Mouse (Mus musculus) forelimb bud, embryonic 11.5 days (tissue): ENCODE data around the gene Adcy6.

Experiments used
- DNase-seq: peaks from one replicate; pipeline ENCODE4 v3.0.0-alpha.2; 2012; ENCODE audit warnings: low read depth, low spot score

Adcy6 gene

DNA sequence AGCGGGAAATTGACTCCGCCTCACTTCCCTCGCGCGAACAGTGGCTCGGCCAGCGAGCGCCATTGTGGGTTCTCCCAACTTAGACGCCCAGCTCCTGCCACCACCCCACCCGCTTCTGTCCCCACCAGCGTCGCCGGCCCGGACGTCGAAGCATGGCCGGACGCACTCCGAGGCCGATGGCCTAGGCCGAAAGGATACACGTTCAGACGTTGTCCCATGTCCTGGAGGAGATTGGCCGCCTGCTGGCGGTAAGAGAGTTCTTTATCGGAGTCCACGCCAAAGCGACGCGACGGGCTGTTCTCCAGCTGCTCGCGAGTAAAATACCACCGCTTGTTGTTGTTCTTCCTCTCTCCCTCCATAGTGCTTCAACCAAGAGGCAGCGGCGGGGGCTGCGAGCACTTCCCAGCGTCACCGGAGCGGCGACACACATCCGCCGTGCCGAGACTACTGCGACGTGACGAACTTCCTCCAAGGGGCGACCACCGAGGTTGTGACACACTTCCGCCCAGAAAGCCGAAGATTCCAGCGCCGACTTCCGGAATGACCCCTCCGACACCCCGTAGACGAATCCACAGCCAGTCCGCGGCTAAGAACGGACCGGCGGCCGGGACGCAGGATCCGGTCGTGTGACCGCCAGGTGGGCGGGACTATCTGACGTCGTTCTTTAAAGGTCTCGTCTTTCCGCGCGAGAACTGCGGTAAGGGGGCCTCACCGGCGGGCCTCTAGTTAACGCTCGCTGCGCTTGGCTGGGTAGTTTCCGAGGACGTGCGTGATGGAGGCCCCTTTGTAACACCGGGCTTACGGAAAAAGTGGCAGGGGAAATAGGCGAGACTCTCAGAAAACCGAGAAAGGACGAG lies 42.4 kb downstream of the Adcy6 start:
- DNase-seq, result peak; percentile 100

GRCm38 (mm10) chr15:98566973-98567277 lies 43.0 kb downstream of the Adcy6 start:
- DNase-seq, result no peak

- no peak for DNase-seq
Measured at GRCm38 (mm10) chr15:98557186-98557585, 52.7 kb downstream of the Adcy6 start.

DNA sequence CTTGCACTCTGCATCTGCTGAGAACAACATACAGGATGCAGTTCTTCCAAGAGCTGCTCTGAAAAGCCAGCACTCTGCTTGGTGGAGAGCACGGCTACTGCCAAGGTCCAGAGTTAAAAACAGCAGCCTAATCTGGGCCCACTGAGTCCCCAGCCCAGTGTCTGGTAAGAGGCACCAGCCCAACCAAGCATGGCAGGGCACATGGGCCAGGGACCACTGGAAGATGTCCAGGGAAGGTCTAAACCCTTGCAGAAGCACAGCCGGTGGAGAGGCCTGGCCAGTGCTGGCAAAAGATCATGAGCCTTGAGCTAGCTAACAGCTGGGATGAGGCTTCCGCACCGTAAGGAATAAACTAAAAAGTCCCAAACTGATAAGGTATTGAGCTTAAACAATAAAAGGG lies 54.0 kb downstream of the Adcy6 start:
- DNase-seq, result no peak

GRCm38 (mm10) chr15:98552758-98553157 lies 57.1 kb downstream of the Adcy6 start:
- no peak for DNase-seq

- no peak for DNase-seq
Measured at GRCm38 (mm10) chr15:98546843-98547242, 63.0 kb downstream of the Adcy6 start.

DNA sequence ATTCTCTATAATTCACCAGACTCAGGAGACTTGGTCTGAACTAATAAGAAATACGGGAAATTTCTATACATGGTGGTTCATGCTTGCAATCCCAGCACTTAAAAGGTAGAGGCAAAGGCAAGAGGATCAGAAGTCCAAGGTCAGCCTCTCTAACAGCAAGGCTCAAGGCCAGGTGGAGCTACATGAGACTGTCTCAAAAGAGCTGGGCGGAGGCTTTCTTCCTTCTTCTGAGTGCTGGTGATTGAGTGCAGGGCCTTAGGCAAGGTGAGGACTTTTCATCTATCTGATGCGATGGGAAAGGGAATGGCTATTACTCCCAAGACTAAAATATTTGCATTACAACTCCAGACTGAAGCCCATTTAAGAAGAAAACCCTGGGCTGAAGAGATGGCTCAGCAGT lies 64.7 kb downstream of the Adcy6 start:
- DNase-seq, result no peak

DNA sequence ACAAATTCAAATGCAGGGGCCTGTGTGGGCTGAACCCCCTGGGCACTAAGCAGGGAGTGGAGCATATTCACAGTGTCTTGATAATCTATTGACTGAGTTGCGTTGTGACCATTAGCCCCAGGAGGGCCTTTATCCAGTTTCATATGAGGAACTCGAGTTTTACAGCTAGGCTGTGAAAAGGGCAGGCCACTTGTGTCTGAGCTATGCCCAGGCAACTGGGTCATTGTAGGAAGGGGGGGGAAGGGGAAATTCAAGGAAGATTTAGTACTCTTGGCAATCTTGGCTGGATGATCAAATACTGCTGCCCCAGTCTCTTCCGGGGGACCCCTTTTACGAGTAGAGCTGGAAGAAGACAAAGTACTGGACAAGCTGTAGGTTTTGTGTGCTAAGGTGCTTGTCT lies 66.5 kb downstream of the Adcy6 start:
- no peak for DNase-seq

- DNase-seq, result no peak
Measured at GRCm38 (mm10) chr15:98541064-98541463, 68.8 kb downstream of the Adcy6 start.
